Mouse (Mus musculus) cortical plate, adult 2 months (tissue): ENCODE measurements at regions not wholly inside any gene's neighbourhood (a gene's known extent, or its start where the extent isn't known, plus 50 kb on each side); places are given as distances from the start of the nearest gene placed in this dataset.

Source experiments
- CTCF ChIP-seq: fragments of 200-500 bp; IDR thresholded peaks from 2 replicates; pipeline ENCODE4 v1.5.1; 2011; ENCODE audit warnings: mild to moderate bottlenecking, control low read depth, low read length; ENCODE audit not compliant: insufficient read depth; ENCODE audit errors: extremely low read depth
- POLR2A ChIP-seq: fragments of 200-500 bp; IDR thresholded peaks from 2 replicates; pipeline ENCODE4 v1.6.1; 2011; ENCODE audit warnings: mild to moderate bottlenecking, low read length, control low read depth; ENCODE audit not compliant: insufficient read depth; ENCODE audit errors: extremely low read depth

GRCm38 (mm10) chr3:99052176-99052575 lies 88.7 kb upstream of the Wars2 start:
- no peak for TF ChIP-seq CTCF
- TF ChIP-seq POLR2A, result no peak
